Mouse (Mus musculus) forebrain, embryonic 10.5 days (tissue): ENCODE data around the gene Vmn1r28. TPM values are rescaled to one million over a fixed set of nuclear protein-coding genes. Genes with fewer than 3 reads are reported as not detected.
"Not testable (repeated sequence)": the region's sequence is repeated elsewhere in the genome, so short reads cannot be mapped to it uniquely, and the experiment has no call there.

Source experiments
- DNase-seq: peaks from one replicate; pipeline ENCODE4 v3.0.0-alpha.2; 2017; ENCODE audit warnings: low spot score; ENCODE audit errors: extremely low spot score
- H3K27ac ChIP-seq: fragments of 300-500 bp; sonication (generic); 2 replicates; pipeline ENCODE4 v1.5.1; 2016; ENCODE audit warnings: mild to moderate bottlenecking
- H3K27me3 ChIP-seq: fragments of 300-500 bp; sonication (generic); 2 replicates; pipeline ENCODE4 v1.6.1; 2016; ENCODE audit warnings: mild to moderate bottlenecking; ENCODE audit not compliant: poor library complexity, severe bottlenecking
- H3K36me3 ChIP-seq: fragments of 300-500 bp; sonication (generic); replicated peaks from 2 replicates; pipeline ENCODE4 v1.6.1; 2016; ENCODE audit warnings: mild to moderate bottlenecking, moderate library complexity
- H3K4me1 ChIP-seq: fragments of 300-500 bp; sonication (generic); 2 replicates; pipeline ENCODE4 v1.6.1; 2016
- H3K4me3 ChIP-seq: fragments of 300-500 bp; sonication (generic); 2 replicates; pipeline ENCODE4 v1.5.1; 2016; ENCODE audit warnings: mild to moderate bottlenecking, moderate library complexity
- H3K9me3 ChIP-seq: fragments of 300-500 bp; sonication (generic); 2 replicates; pipeline ENCODE4 v1.6.1; 2016; ENCODE audit warnings: mild to moderate bottlenecking, moderate library complexity
- WGBS: fragments of 180-500 bp; shearing (Covaris S2); methylation state at CpG from one replicate; pipeline ENCODE4 v1.1.7; 2016; 5-methylcytosine and 5-hydroxymethylcytosine counted together
- polyA plus RNA-seq: library from polyadenylated mRNA; unstranded; fragments of >200 nt; fragmentation: Nextera tagmentation; extraction: Ambion mirVana; gene quantifications from 2 replicates; pipeline ENCODE4 v1.2.1, GENCODE M21; 2016

The Vmn1r28 gene
- not detected in 2 replicates for polyA plus RNA-seq

DNA sequence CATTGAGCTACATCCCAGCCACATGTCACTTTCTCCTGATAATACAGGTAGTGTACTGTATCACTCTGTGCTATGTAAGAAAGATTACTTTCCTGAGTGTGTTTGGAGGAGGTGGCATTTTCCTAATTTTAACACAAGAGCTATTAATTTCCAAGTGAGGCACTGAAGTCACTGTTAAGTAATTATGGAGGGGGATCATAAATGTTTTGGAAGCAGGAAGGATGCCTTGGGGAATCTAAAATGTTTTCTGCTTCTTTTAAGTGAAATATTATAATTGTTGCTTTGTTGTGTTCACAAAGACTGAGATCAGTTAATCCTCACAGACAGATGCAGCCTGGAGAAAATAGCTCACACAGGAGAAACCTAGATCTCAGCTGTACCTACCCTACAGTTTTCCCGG is at the start of gene Vmn1r28:
Vmn1r28 (plus strand) TSS at position 301 of the 400 bp plus-strand sequence.
- WGBS: 89% methylated on average over 1 of the region's 1 CpGs
- DNase-seq: no peak
- Histone ChIP-seq H3K36me3 (no peaks in the 10 kb centered on the region), H3K27ac (no peak within 1 kb of the TSS), H3K4me3 (no peak within 1 kb of the TSS), H3K4me1 (no peaks in the 10 kb centered on the region), H3K27me3 (no peaks in the 10 kb centered on the region), H3K9me3 (no peaks in the 10 kb centered on the region)

DNA sequence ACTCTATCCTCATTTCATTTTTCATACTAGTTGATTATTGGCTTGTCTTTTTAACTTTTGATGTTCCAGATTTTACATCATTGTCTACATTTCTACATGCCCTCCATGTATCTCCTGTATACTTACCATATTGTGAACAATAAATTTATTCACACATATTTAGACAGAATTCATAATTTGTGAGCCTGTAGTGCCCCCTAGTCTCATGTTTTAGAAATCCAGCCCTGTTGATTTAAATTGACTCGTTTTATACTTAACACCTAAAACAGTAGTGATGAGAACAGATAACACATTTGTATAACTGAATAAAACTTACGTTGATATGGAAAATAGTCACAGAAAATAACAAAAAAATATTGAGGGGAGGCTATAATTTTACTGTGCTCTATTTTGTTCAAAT is 45.7 kb upstream of the Vmn1r28 start:
- no peak for DNase-seq
- no peaks in the 10 kb centered on the region for H3K9me3 ChIP-seq
- no peak overlapping the region for H3K4me3 ChIP-seq
- WGBS: 80% methylated on average over 2 of the region's 2 CpGs
- no peaks in the 10 kb centered on the region for H3K4me1 ChIP-seq
- H3K36me3 ChIP-seq: no peaks in the 10 kb centered on the region
- H3K27ac ChIP-seq: no peak overlapping the region
- no peaks in the 10 kb centered on the region for H3K27me3 ChIP-seq

DNA sequence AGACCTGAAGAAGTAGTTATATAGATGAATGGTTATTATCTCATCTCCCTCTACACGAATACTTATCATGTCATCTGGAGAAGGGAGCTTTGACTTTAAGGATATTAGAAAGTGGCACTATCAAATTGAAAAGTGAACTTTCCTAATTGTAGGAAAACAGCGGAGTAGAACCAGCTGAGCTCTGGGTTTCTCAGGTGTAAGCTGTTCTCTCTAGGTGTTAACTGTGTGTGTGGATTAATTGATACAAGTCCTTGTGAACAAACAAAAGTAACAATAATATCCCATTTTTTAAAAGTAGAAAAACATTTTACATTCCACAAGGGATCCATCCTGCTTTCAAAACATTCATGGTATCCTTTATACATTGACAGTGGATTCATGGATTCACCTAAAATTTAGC is 43.1 kb upstream of the Vmn1r28 start, which contains the start of gene Vmn1r27:
Vmn1r27 (minus strand) TSS at position 101 of the 400 bp plus-strand sequence.
- H3K27ac ChIP-seq: no peak within 1 kb of the TSS
- no peaks in the 10 kb centered on the region for H3K27me3 ChIP-seq
- H3K9me3 ChIP-seq: no peaks in the 10 kb centered on the region
- WGBS: 85% methylated on average over 2 of the region's 2 CpGs
- no peak for DNase-seq
- H3K4me3 ChIP-seq: no peak within 1 kb of the TSS
- H3K4me1 ChIP-seq: no peaks in the 10 kb centered on the region
- no peaks in the 10 kb centered on the region for H3K36me3 ChIP-seq

DNA sequence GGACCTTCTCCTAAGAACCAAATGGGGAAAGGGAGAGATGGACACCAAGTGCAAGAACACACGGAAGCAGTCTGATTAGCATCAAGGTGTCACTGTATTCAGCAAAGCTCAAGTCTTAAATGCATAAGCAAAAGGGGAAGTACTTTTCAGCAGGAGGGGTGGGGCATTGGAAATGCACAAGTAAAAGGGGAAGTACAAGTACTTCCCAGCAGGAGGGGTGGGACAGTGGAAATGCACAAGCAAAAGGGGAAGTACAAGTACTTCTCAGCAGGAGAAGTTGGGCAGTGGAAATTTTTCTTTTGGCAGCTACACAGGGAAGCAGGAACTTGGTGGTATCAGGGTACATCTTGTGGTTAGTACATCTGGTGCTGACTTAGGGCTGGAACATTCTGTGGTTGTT is 17.8 kb downstream of the Vmn1r28 start:
- H3K4me1 ChIP-seq, H3K36me3 ChIP-seq, H3K4me3 ChIP-seq, H3K27me3 ChIP-seq, DNase-seq, H3K27ac ChIP-seq, H3K9me3 ChIP-seq: not testable (repeated sequence)
- WGBS: 94% methylated on average over 1 of the region's 1 CpGs

DNA sequence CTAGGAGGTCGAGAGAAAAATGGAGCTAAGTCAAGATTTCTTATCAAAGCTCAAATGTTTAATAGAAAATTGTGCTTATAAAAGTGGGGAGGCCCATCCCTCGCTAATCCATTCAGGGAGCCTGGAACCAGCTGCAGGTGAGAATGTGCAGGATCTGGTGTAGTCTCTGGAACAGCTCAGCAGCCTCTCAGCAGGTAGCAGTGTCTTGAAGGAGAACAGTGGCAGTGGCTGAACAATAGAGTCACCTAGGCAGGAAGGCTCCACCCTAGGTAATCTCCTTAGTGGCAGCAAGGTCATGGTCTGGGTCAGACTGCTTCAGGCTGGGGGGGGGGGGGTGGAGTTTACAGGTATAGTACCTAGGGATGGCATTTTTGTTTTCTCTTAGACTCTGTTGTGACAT is 30.4 kb downstream of the Vmn1r28 start:
- H3K36me3 ChIP-seq: no peaks in the 10 kb centered on the region
- H3K27me3 ChIP-seq: no peaks in the 10 kb centered on the region
- no peaks in the 10 kb centered on the region for H3K4me1 ChIP-seq
- no peaks in the 10 kb centered on the region for H3K9me3 ChIP-seq
- no peak for DNase-seq
- H3K27ac ChIP-seq: no peak overlapping the region
- H3K4me3 ChIP-seq: no peak overlapping the region
- 66% methylated on average over 2 of the region's 2 CpGs for WGBS

DNA sequence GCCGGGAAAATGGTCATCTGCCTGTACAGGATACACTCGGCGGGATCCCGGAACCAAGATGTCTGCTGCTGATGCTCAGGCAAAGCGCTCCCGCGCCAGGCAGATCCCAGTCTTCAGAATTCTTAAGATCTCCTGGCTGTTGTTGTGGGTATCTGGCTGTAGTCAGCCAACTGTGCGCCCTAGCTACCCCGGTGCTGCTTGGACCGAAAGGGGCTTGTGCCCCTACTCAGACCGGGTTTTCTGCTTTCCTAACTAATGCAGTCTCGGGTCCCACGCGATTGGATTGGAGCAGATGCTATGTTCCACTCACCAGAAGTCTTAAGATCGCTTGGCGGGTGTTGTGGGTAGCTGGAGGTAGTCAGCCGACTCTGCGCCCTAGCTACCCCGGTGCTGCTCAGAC is 36.7 kb downstream of the Vmn1r28 start:
- not testable (repeated sequence) for DNase-seq, H3K27ac ChIP-seq, H3K4me1 ChIP-seq, H3K27me3 ChIP-seq, H3K36me3 ChIP-seq, H3K4me3 ChIP-seq, H3K9me3 ChIP-seq
- 87% methylated on average over 19 of the region's 19 CpGs for WGBS

DNA sequence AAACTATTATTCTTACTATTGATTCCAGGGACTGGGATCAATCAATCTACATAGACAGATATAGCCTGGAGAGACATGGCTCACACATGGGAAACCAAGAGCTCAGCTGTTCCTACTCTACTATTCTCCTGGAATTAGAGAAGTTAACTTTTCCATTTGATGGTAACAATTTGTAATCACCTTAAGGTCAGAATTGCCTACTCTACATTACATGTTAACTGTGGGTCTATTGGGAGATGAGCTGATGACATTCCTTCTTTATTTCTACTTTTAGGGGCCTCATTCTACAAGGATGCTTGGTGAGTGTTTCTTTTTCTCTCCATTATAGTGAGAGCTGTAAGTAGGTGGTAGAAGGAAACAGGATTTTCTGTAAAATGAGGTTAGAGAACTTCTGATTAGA is 39.4 kb downstream of the Vmn1r28 start, which contains the start of gene Vmn1r29:
Vmn1r29 (plus strand) TSS at position 301 of the 400 bp plus-strand sequence.
- DNase-seq: no peak
- H3K4me1 ChIP-seq: no peaks in the 10 kb centered on the region
- H3K9me3 ChIP-seq: no peaks in the 10 kb centered on the region
- no peaks in the 10 kb centered on the region for H3K36me3 ChIP-seq
- no peaks in the 10 kb centered on the region for H3K27me3 ChIP-seq
- H3K4me3 ChIP-seq: no peak within 1 kb of the TSS
- no peak within 1 kb of the TSS for H3K27ac ChIP-seq

Other genes starting within 250 kb of the Vmn1r28 start
- gene Vmn1r26, start 246.9 kb upstream of the Vmn1r28 start, polyA plus RNA-seq: not detected in 2 replicates
- gene Vmn1r27, start 43.2 kb upstream of the Vmn1r28 start, polyA plus RNA-seq: not detected in 2 replicates
- not detected in 2 replicates for gene Vmn1r29, start 39.5 kb downstream of the Vmn1r28 start, polyA plus RNA-seq
- not detected in 2 replicates for gene Vmn1r30, start 181.3 kb downstream of the Vmn1r28 start, polyA plus RNA-seq
- not detected in 2 replicates for gene Vmn1r31, start 213.3 kb downstream of the Vmn1r28 start, polyA plus RNA-seq